Mouse (Mus musculus) ES-E14 (cell line): ENCODE data around the gene Ushbp1. TPM values are rescaled to one million over a fixed set of nuclear protein-coding genes. Genes with fewer than 3 reads are reported as not detected.

Experiments
- DNase-seq: peaks from one replicate; pipeline ENCODE4 v3.0.0-alpha.2; 2013; ENCODE audit warnings: low read depth, low spot score
- H3K27ac ChIP-seq: 2 replicates; pipeline ENCODE4 v1.5.1; 2012; ENCODE audit warnings: low read depth, mild to moderate bottlenecking, low read length, moderate library complexity, mixed read lengths; ENCODE audit not compliant: poor library complexity, insufficient read depth, severe bottlenecking
- H3K36me3 ChIP-seq: 2 replicates; pipeline ENCODE4 v1.6.1; 2012; ENCODE audit warnings: mild to moderate bottlenecking, low read length, moderate library complexity, mixed read lengths; ENCODE audit not compliant: control insufficient read depth, poor library complexity, insufficient read depth, severe bottlenecking
- H3K4me1 ChIP-seq, 2 experiments: fragments of 150-350 bp in 1 of 2; sonication (generic) in 1 of 2; 2 replicates each; pipeline ENCODE4 v1.6.1; 2012; ENCODE audit warnings: low read length in 2 of 2, mild to moderate bottlenecking in 1 of 2, mixed read lengths in 1 of 2; ENCODE audit not compliant: control insufficient read depth in 2 of 2, insufficient read depth in 2 of 2, poor library complexity in 1 of 2
- H3K4me3 ChIP-seq, 2 experiments: fragments of 150-350 bp in 1 of 2; sonication (generic) in 1 of 2; 2 replicates each; pipeline ENCODE4 v1.5.1; 2012; ENCODE audit warnings: low read length in 2 of 2, low read depth in 1 of 2, mild to moderate bottlenecking in 1 of 2, mixed read lengths in 1 of 2; ENCODE audit not compliant: insufficient read depth in 1 of 2, poor library complexity in 1 of 2, severe bottlenecking in 1 of 2
- H3K9ac ChIP-seq: 2 replicates; pipeline ENCODE4 v1.6.1; 2012; ENCODE audit warnings: low read depth, mild to moderate bottlenecking, low read length, mixed read lengths; ENCODE audit not compliant: poor library complexity, insufficient read depth, severe bottlenecking
- H3K9me3 ChIP-seq: fragments of 150-350 bp; sonication (generic); 2 replicates; pipeline ENCODE4 v1.6.1; 2012; ENCODE audit warnings: low read depth, mild to moderate bottlenecking, low read length; ENCODE audit not compliant: control insufficient read depth, insufficient read depth
- CHD2 ChIP-seq: IDR thresholded peaks from 2 replicates; pipeline ENCODE4 v1.6.1; 2014; ENCODE audit warnings: mild to moderate bottlenecking, low read depth, low read length, inconsistent platforms
- HCFC1 ChIP-seq: IDR thresholded peaks from 2 replicates; pipeline ENCODE4 v1.6.1; 2012; ENCODE audit warnings: low read length, inconsistent platforms, borderline replicate concordance; ENCODE audit not compliant: insufficient read depth
- MAFK ChIP-seq: IDR thresholded peaks from 2 replicates; pipeline ENCODE4 v1.6.1; 2014; ENCODE audit warnings: mild to moderate bottlenecking, low read depth, low read length, inconsistent platforms; ENCODE audit not compliant: insufficient read depth
- ZC3H11A ChIP-seq: IDR thresholded peaks from 2 replicates; pipeline ENCODE4 v1.6.1; 2012; ENCODE audit warnings: low read depth, mild to moderate bottlenecking, inconsistent platforms, low read length, borderline replicate concordance
- ZNF384 ChIP-seq: IDR thresholded peaks from 2 replicates; pipeline ENCODE4 v1.6.1; 2012; ENCODE audit warnings: low read depth, low read length, inconsistent platforms
- in situ Hi-C, 2 experiments: fragments of 600-800 bp; cut with MboI; formaldehyde crosslinking; loops; one replicate each; pipeline ENCODE4 v1.15.1; 2025; ENCODE audit warnings: low sequenced_read_pairs in 2 of 2, inconsistent platforms in 1 of 2; ENCODE audit not compliant: unreplicated experiment in 2 of 2
- total RNA-seq: library from RNA; depleted of rRNA; stranded (reverse); fragments of 300-350 nt; gene quantifications from 2 replicates; pipeline ENCODE4 v1.2.3, GENCODE M21; 2012

Gene Ushbp1
- total RNA-seq, 1 experiment, result 2.4 TPM

- Histone ChIP-seq H3K27ac (no peak overlapping the region), H3K36me3 (peaks cover 36% of the 10 kb centered on the region), H3K4me1 (peaks cover 4 to 17% of the 10 kb centered on the region in 2 experiments; a peak in 3 of 4 replicates), H3K9ac (no peak overlapping the region), H3K4me3 (no peak overlapping the region), H3K9me3 (no peaks in the 10 kb centered on the region)
- TF ChIP-seq HCFC1 (no peak), CHD2 (no peak), MAFK (no peak), ZNF384 (no peak), ZC3H11A (no peak)
- DNase-seq, result no peak
- in situ Hi-C loops, result no loop called here
These were observed 7.7 kb upstream of the Ushbp1 start for GRCm38 (mm10) chr8:71403107-71403885.

GRCm38 (mm10) chr8:71402446-71402964 lies 6.9 kb upstream of the Ushbp1 start:
- no peak overlapping the region for H3K4me3 ChIP-seq
- TF ChIP-seq ZNF384 (no peak), CHD2 (no peak), ZC3H11A (no peak), HCFC1 (no peak), MAFK (no peak)
- DNase-seq, result no peak
- no peak overlapping the region for H3K9ac ChIP-seq
- no peaks in the 10 kb centered on the region for H3K9me3 ChIP-seq
- in situ Hi-C loops, result no loop called here
- H3K36me3 ChIP-seq, result peaks cover 30% of the 10 kb centered on the region
- no peak overlapping the region for H3K27ac ChIP-seq
- H3K4me1 ChIP-seq, result peaks cover 4 to 20% of the 10 kb centered on the region in 2 experiments; a peak in 3 of 4 replicates

GRCm38 (mm10) chr8:71401454-71401853 lies 5.9 kb upstream of the Ushbp1 start:
- in situ Hi-C loops, result no loop called here
- H3K36me3 ChIP-seq, result peaks cover 25% of the 10 kb centered on the region
- no peaks in the 10 kb centered on the region for H3K9me3 ChIP-seq
- H3K9ac ChIP-seq, result no peak overlapping the region
- no peak for DNase-seq
- no peak for TF ChIP-seq CHD2
- TF ChIP-seq ZC3H11A, result no peak
- H3K4me3 ChIP-seq, result no peak overlapping the region
- H3K4me1 ChIP-seq, result peaks cover 3 to 20% of the 10 kb centered on the region in 2 experiments; a peak in 3 of 4 replicates
- H3K27ac ChIP-seq, result no peak overlapping the region

DNA sequence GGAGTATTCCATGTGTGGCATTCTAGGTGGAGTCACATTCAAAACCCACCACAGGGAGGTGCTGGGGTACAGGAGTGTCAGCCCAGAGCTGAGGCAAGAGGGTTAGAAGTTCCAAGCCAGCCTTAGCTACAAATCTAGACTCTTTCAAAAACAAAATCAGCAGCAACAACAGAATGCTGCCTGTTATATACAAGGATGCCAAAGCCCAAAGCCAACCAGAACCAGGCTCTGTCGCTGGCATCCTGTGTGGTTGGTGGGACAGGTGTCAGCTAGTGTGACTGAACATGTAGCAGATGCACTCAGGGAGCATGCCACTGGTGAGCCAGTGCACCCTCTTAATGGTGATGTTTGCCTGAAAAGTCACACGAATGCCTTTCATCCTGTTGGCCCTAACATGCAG lies 5.2 kb upstream of the Ushbp1 start:
- no peaks in the 10 kb centered on the region for H3K9me3 ChIP-seq

More for the DNA sequence above, 5.2 kb upstream of the Ushbp1 start:
- peaks cover 25% of the 10 kb centered on the region for H3K36me3 ChIP-seq
- no peak overlapping the region for H3K9ac ChIP-seq
- peaks cover 3 to 23% of the 10 kb centered on the region in 2 experiments; a peak in 3 of 4 replicates for H3K4me1 ChIP-seq
- TF ChIP-seq CHD2, result no peak
- no peak for TF ChIP-seq ZNF384
- no peak for TF ChIP-seq MAFK
- TF ChIP-seq ZC3H11A, result no peak
- no peak for TF ChIP-seq HCFC1
- H3K4me3 ChIP-seq, result no peak overlapping the region
- in situ Hi-C loops, result no loop called here
- DNase-seq, result no peak
- H3K27ac ChIP-seq, result no peak overlapping the region
